Mouse (Mus musculus): ENCODE measurements around the gene Gas2l3. TPM values are rescaled to one million over a fixed set of nuclear protein-coding genes. Genes with fewer than 3 reads are reported as not detected.

Gas2l3 gene
- polyA plus RNA-seq, 1 experiment from 2014 or later = 10.8 TPM

GRCm38 (mm10) chr10:89470596-89471353 is 27.0 kb upstream of the Gas2l3 start:
- Histone ChIP-seq H3K9me3 (replicated peaks) (peaks cover 5% of the 10 kb centered on the region), H3K27ac (no peak overlapping the region), H3K4me3 (no peak overlapping the region), H3K36me3 (no peaks in the 10 kb centered on the region), H3K27me3 (no peaks in the 10 kb centered on the region), H3K9ac (no peak overlapping the region), H3K4me2 (replicated peaks) (no peak overlapping the region), H3K4me1 (no peaks in the 10 kb centered on the region)
- no peak for ATAC-seq (ENCODE audit: low FRiP score)
- 54% methylated on average over 7 of the region's 7 CpGs for whole genome bisulfite sequencing

GRCm38 (mm10) chr10:89464760-89465405 is 21.1 kb upstream of the Gas2l3 start:
- Histone ChIP-seq H3K9ac (no peak overlapping the region), H3K36me3 (no peaks in the 10 kb centered on the region), H3K27ac (no peak overlapping the region), H3K27me3 (no peaks in the 10 kb centered on the region), H3K4me2 (replicated peaks) (no peak overlapping the region), H3K4me3 (no peak overlapping the region), H3K9me3 (replicated peaks) (peaks cover 2% of the 10 kb centered on the region), H3K4me1 (no peaks in the 10 kb centered on the region)
- ATAC-seq (ENCODE audit: low FRiP score) = no peak
- WGBS = 86% methylated on average over 4 of the region's 4 CpGs

- no peak for ATAC-seq (ENCODE audit: low FRiP score)
- WGBS = 82% methylated on average over 11 of the region's 11 CpGs
Measured at GRCm38 (mm10) chr10:89462890-89463289, 19.1 kb upstream of the Gas2l3 start.

GRCm38 (mm10) chr10:89461856-89462507 is 18.2 kb upstream of the Gas2l3 start:
- Histone ChIP-seq H3K4me2 (replicated peaks) (no peak overlapping the region), H3K36me3 (no peaks in the 10 kb centered on the region)

More at GRCm38 (mm10) chr10:89462890-89463289, 19.1 kb upstream of the Gas2l3 start:
- no peaks in the 10 kb centered on the region for H3K9me3 ChIP-seq (replicated peaks)
- no peak overlapping the region for H3K4me3 ChIP-seq
- no peak overlapping the region for H3K4me2 ChIP-seq (replicated peaks)
- H3K4me1 ChIP-seq = no peaks in the 10 kb centered on the region
- no peaks in the 10 kb centered on the region for H3K27me3 ChIP-seq
- no peak overlapping the region for H3K27ac ChIP-seq
- H3K36me3 ChIP-seq = no peaks in the 10 kb centered on the region
- no peak overlapping the region for H3K9ac ChIP-seq

GRCm38 (mm10) chr10:89460972-89461371 is 17.2 kb upstream of the Gas2l3 start:
- no peak overlapping the region for H3K4me2 ChIP-seq (replicated peaks)
- no peak overlapping the region for H3K9ac ChIP-seq
- 74% methylated on average over 11 of the region's 11 CpGs for WGBS
- no peaks in the 10 kb centered on the region for H3K36me3 ChIP-seq
- H3K27ac ChIP-seq = no peak overlapping the region
- H3K4me1 ChIP-seq = no peaks in the 10 kb centered on the region
- no peak for ATAC-seq (ENCODE audit: low FRiP score)
- no peak overlapping the region for H3K4me3 ChIP-seq
- H3K9me3 ChIP-seq (replicated peaks) = no peaks in the 10 kb centered on the region
- no peaks in the 10 kb centered on the region for H3K27me3 ChIP-seq

More at GRCm38 (mm10) chr10:89461856-89462507, 18.2 kb upstream of the Gas2l3 start:
- 23% methylated on average over 14 of the region's 14 CpGs for WGBS
- Histone ChIP-seq H3K9ac (no peak overlapping the region), H3K27me3 (no peaks in the 10 kb centered on the region), H3K27ac (no peak overlapping the region), H3K4me1 (no peaks in the 10 kb centered on the region), H3K4me3 (no peak overlapping the region), H3K9me3 (replicated peaks) (no peaks in the 10 kb centered on the region)
- ATAC-seq (ENCODE audit: low FRiP score) = peak; percentile 71; the same call in 1 of the 2 replicates

GRCm38 (mm10) chr10:89458770-89459169 is 15.0 kb upstream of the Gas2l3 start:
- Histone ChIP-seq H3K36me3 (no peaks in the 10 kb centered on the region), H3K27ac (no peak overlapping the region), H3K4me1 (no peaks in the 10 kb centered on the region), H3K27me3 (no peaks in the 10 kb centered on the region), H3K4me2 (replicated peaks) (no peak overlapping the region), H3K9ac (no peak overlapping the region), H3K4me3 (no peak overlapping the region), H3K9me3 (replicated peaks) (no peaks in the 10 kb centered on the region)
- WGBS = 89% methylated on average over 3 of the region's 3 CpGs
- no peak for ATAC-seq (ENCODE audit: low FRiP score)

GRCm38 (mm10) chr10:89453794-89454193 is 10.0 kb upstream of the Gas2l3 start:
- ATAC-seq (ENCODE audit: low FRiP score) = no peak
- no peak overlapping the region for H3K4me3 ChIP-seq
- no peaks in the 10 kb centered on the region for H3K27me3 ChIP-seq
- H3K36me3 ChIP-seq = no peaks in the 10 kb centered on the region
- no peak overlapping the region for H3K27ac ChIP-seq
- H3K4me2 ChIP-seq (replicated peaks) = no peak overlapping the region
- no peaks in the 10 kb centered on the region for H3K4me1 ChIP-seq
- no peak overlapping the region for H3K9ac ChIP-seq
- H3K9me3 ChIP-seq (replicated peaks) = no peaks in the 10 kb centered on the region
- WGBS = 91% methylated on average over 3 of the region's 3 CpGs

GRCm38 (mm10) chr10:89453068-89453641 is 9.4 kb upstream of the Gas2l3 start:
- Histone ChIP-seq H3K4me2 (replicated peaks) (no peak overlapping the region), H3K27ac (no peak overlapping the region), H3K9me3 (replicated peaks) (no peaks in the 10 kb centered on the region), H3K36me3 (no peaks in the 10 kb centered on the region), H3K27me3 (no peaks in the 10 kb centered on the region), H3K4me3 (no peak overlapping the region), H3K9ac (no peak overlapping the region), H3K4me1 (no peaks in the 10 kb centered on the region)
- WGBS = 77% methylated on average over 15 of the region's 15 CpGs
- ATAC-seq (ENCODE audit: low FRiP score) = no peak

GRCm38 (mm10) chr10:89450411-89450810 is 6.6 kb upstream of the Gas2l3 start:
- Histone ChIP-seq H3K9ac (no peak overlapping the region), H3K9me3 (replicated peaks) (no peaks in the 10 kb centered on the region), H3K4me3 (no peak overlapping the region), H3K36me3 (no peaks in the 10 kb centered on the region), H3K4me1 (no peaks in the 10 kb centered on the region), H3K4me2 (replicated peaks) (no peak overlapping the region), H3K27me3 (peaks cover 4% of the 10 kb centered on the region; the same call in 1 of the 2 replicates), H3K27ac (no peak overlapping the region)
- no peak for ATAC-seq (ENCODE audit: low FRiP score)
- 81% methylated on average over 10 of the region's 10 CpGs for WGBS

GRCm38 (mm10) chr10:89444381-89444780 is 614 bp upstream of the Gas2l3 start:
- H3K4me1 ChIP-seq = peaks cover 8% of the 10 kb centered on the region; the same call in 1 of the 2 replicates
- H3K9me3 ChIP-seq (replicated peaks) = no peaks in the 10 kb centered on the region
- 40% methylated on average over 3 of the region's 3 CpGs for WGBS
- H3K9ac ChIP-seq = no peak overlapping the region
- H3K4me3 ChIP-seq = peak overlapping the region; percentile 59
- peaks cover 32% of the 10 kb centered on the region for H3K27me3 ChIP-seq
- H3K27ac ChIP-seq = no peak overlapping the region
- peak overlapping the region; percentile 86 for H3K4me2 ChIP-seq (replicated peaks)
- ATAC-seq (ENCODE audit: low FRiP score) = no peak
- no peaks in the 10 kb centered on the region for H3K36me3 ChIP-seq

GRCm38 (mm10) chr10:89443115-89443622 is 598 bp downstream of the Gas2l3 start:
- Histone ChIP-seq H3K36me3 (no peaks in the 10 kb centered on the region), H3K4me1 (peaks cover 8% of the 10 kb centered on the region; the same call in 1 of the 2 replicates), H3K9me3 (replicated peaks) (no peaks in the 10 kb centered on the region), H3K27ac (no peak overlapping the region), H3K27me3 (peaks cover 41% of the 10 kb centered on the region), H3K4me3 (peak overlapping the region; percentile 59), H3K4me2 (replicated peaks) (peak overlapping the region; percentile 86), H3K9ac (peak overlapping the region; percentile 65)
- under 1% methylated on average over 17 of the region's 17 CpGs for WGBS
- no peak for ATAC-seq (ENCODE audit: low FRiP score)

GRCm38 (mm10) chr10:89442640-89443039 is 1.1 kb downstream of the Gas2l3 start:
- H3K9me3 ChIP-seq (replicated peaks) = no peaks in the 10 kb centered on the region
- ATAC-seq (ENCODE audit: low FRiP score) = no peak
- peak overlapping the region; percentile 86 for H3K4me2 ChIP-seq (replicated peaks)
- H3K27me3 ChIP-seq = peaks cover 46% of the 10 kb centered on the region
- H3K36me3 ChIP-seq = no peaks in the 10 kb centered on the region
- H3K4me3 ChIP-seq = peak overlapping the region; percentile 59
- WGBS = 33% methylated on average over 4 of the region's 4 CpGs
- no peak overlapping the region for H3K27ac ChIP-seq
- peak overlapping the region; percentile 65; the same call in 1 of the 2 replicates for H3K9ac ChIP-seq
- H3K4me1 ChIP-seq = peaks cover 8% of the 10 kb centered on the region; the same call in 1 of the 2 replicates
